Mouse (Mus musculus) heart, embryonic 11.5 days (tissue): ENCODE measurements around the gene Iqsec3. TPM values are rescaled to one million over a fixed set of nuclear protein-coding genes. Genes with fewer than 3 reads are reported as not detected.

Source experiments
- ATAC-seq: fragments of 200-750 bp; cut with Nextera tagmentation; replicated peaks from 2 replicates; pipeline ENCODE4 v1.8.0; 2017; ENCODE audit warnings: moderate library complexity; ENCODE audit not compliant: insufficient number of reproducible peaks, low FRiP score, low TSS enrichment
- H3K27ac ChIP-seq: fragments of 300-500 bp; sonication (generic); 2 replicates; pipeline ENCODE4 v1.5.1; 2014; ENCODE audit warnings: mild to moderate bottlenecking, low read depth, low read length
- H3K27me3 ChIP-seq: fragments of 300-500 bp; sonication (generic); 2 replicates; pipeline ENCODE4 v1.6.1; 2014; ENCODE audit warnings: mild to moderate bottlenecking, low read length, mixed read lengths; ENCODE audit not compliant: control insufficient read depth, insufficient read depth
- H3K36me3 ChIP-seq: fragments of 300-500 bp; sonication (generic); 2 replicates; pipeline ENCODE4 v1.6.1; 2014; ENCODE audit warnings: mild to moderate bottlenecking, low read length, moderate library complexity, mixed read lengths; ENCODE audit not compliant: control insufficient read depth, insufficient read depth
- H3K4me1 ChIP-seq: fragments of 300-500 bp; sonication (generic); 2 replicates; pipeline ENCODE4 v1.6.1; 2014; ENCODE audit warnings: low read length; ENCODE audit not compliant: control insufficient read depth, insufficient read depth
- H3K4me2 ChIP-seq: fragments of 300-500 bp; sonication (generic); 2 replicates; pipeline ENCODE4 v1.6.1; 2014; ENCODE audit warnings: mild to moderate bottlenecking, moderate library complexity
- H3K4me3 ChIP-seq: fragments of 300-500 bp; sonication (generic); 2 replicates; pipeline ENCODE4 v1.5.1; 2014; ENCODE audit warnings: low read depth, low read length
- H3K9ac ChIP-seq: fragments of 300-500 bp; sonication (generic); 2 replicates; pipeline ENCODE4 v1.6.1; 2014; ENCODE audit warnings: mild to moderate bottlenecking, low read depth, low read length, moderate library complexity
- H3K9me3 ChIP-seq: fragments of 300-500 bp; sonication (generic); replicated peaks from 2 replicates; pipeline ENCODE4 v1.6.1; 2016; ENCODE audit warnings: low read length; ENCODE audit not compliant: control insufficient read depth
- WGBS: fragments of 180-500 bp; shearing (Covaris S2); extraction: QIAGEN DNeasy Blood & Tissue Kit; methylation state at CpG from one replicate; pipeline ENCODE4 v1.1.7; 2014; ENCODE audit not compliant: insufficient replicate concordance; 5-methylcytosine and 5-hydroxymethylcytosine counted together
- polyA plus RNA-seq: library from polyadenylated mRNA; unstranded; fragments of >200 nt; fragmentation: Nextera tagmentation; extraction: Ambion mirVana; gene quantifications from 2 replicates; pipeline ENCODE4 v1.2.1, GENCODE M21; 2014

The Iqsec3 gene
- polyA plus RNA-seq, 1 experiment from 2014 or later = 0.04 TPM

DNA sequence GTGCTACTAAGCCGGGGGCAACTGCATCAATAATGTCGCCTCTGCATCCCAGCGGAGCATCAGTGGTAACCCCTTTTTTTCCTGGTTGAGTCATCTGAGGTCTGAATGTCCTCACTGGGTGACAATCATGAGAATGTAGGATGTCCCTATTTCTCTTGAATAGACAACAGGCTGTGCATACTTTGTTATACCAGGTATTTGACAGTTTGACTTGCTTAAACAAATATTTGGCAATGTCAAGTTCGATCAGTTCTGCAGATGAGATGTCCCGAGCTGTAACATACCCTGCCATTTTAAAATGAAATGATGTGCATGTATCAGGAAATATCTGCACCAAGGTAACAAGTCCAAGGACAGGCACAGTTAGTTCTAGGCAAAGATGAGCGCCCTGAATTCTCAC, 72.3 kb downstream of the Iqsec3 start:
- Histone ChIP-seq H3K9ac (no peak overlapping the region), H3K4me1 (no peaks in the 10 kb centered on the region), H3K27me3 (no peaks in the 10 kb centered on the region), H3K36me3 (no peaks in the 10 kb centered on the region), H3K27ac (no peak overlapping the region), H3K4me2 (no peak overlapping the region), H3K9me3 (no peaks in the 10 kb centered on the region), H3K4me3 (no peak overlapping the region)
- WGBS = 82% methylated on average over 6 of the region's 6 CpGs
- ATAC-seq = no peak

DNA sequence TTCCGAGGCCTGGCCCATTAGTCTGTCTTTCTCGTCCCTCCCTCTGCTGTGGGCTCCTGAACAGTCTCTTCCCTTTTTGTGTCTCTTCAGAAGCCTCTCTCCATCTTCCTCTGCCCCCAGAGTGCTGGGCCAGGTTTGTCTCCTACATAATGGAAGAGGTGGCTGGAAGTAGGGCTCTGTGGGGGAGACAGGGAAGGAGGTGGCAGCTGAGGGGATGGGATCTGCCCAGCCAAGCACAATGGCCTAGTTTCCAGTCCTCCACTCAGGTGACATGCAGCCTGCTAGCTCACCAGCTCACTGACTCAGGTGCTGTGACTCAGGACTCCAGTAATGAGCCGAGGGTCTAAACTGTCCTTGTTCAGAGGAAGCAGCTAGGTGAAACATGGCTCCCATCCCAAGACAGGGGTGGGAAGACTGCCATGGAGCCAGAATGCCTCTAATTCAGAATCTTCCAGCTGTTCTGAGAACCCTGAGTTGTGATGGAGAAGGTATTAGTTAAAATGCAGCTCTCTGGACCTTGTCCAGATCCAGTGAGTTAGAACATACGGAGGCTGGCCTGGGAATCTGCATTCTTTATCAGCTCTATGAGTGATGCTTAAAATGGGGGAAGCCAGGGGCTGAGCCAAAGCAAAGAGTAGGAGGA, 80.7 kb downstream of the Iqsec3 start:
- no peaks in the 10 kb centered on the region for H3K4me1 ChIP-seq
- no peak overlapping the region for H3K4me2 ChIP-seq
- ATAC-seq = no peak
- 0 out of 2 replicates have a peak, but pooled peaks cover 5% of the 10 kb centered on the region for H3K9me3 ChIP-seq
- H3K36me3 ChIP-seq = no peaks in the 10 kb centered on the region
- no peak overlapping the region for H3K4me3 ChIP-seq
- WGBS = 77% methylated on average over 4 of the region's 4 CpGs
- peaks cover 3% of the 10 kb centered on the region; the same call in 1 of the 2 replicates for H3K27me3 ChIP-seq
- no peak overlapping the region for H3K27ac ChIP-seq
- H3K9ac ChIP-seq = no peak overlapping the region

DNA sequence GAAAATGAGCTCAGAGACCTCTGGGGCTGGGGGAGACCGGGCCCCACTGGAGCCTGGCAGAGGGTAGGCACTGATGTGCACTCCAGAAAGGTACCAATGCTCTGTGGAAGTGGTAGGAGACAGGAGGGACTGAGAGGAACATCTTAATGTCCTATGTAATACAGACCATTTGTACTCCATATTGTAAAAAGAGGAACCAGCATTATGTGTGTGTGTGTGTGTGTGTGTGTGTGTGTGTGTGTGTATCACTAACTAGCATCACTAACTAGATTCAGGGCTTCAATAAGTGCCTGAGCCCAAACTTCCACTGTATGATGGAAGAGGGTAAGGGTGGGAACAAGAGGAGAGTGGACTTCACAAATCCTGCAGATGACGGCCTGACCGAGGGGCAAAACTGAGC, 88.1 kb downstream of the Iqsec3 start:
- Histone ChIP-seq H3K4me2 (no peak overlapping the region), H3K27me3 (peaks cover 26% of the 10 kb centered on the region), H3K4me1 (no peaks in the 10 kb centered on the region), H3K4me3 (no peak overlapping the region), H3K36me3 (no peaks in the 10 kb centered on the region), H3K9me3 (no peaks in the 10 kb centered on the region), H3K27ac (no peak overlapping the region), H3K9ac (no peak overlapping the region)
- ATAC-seq = no peak
- 84% methylated on average over 3 of the region's 3 CpGs for WGBS

DNA sequence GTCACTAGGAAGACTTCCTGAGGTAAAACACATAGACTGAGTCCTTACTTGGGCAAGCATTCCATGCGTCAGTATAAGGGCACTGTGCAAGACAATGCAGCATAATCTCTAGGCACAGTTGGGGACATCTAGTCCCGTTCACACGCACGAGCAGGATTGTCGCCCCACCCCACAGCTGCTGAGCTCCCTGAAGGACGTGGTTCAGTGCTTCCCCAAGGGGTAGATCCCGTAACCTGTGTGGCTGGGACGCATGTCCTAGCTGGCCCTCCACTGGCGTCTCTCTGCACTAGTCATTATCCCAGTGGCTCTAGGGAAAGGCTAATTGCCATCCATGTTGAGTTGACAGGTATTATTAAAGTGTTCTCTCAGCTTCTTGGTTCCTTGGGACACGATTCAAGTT, 91.4 kb downstream of the Iqsec3 start:
- Histone ChIP-seq H3K9ac (no peak overlapping the region), H3K36me3 (no peaks in the 10 kb centered on the region), H3K4me3 (no peak overlapping the region), H3K9me3 (no peaks in the 10 kb centered on the region), H3K27me3 (peaks cover 33% of the 10 kb centered on the region), H3K27ac (no peak overlapping the region), H3K4me2 (no peak overlapping the region), H3K4me1 (no peaks in the 10 kb centered on the region)
- 58% methylated on average over 10 of the region's 10 CpGs for WGBS
- no peak for ATAC-seq

DNA sequence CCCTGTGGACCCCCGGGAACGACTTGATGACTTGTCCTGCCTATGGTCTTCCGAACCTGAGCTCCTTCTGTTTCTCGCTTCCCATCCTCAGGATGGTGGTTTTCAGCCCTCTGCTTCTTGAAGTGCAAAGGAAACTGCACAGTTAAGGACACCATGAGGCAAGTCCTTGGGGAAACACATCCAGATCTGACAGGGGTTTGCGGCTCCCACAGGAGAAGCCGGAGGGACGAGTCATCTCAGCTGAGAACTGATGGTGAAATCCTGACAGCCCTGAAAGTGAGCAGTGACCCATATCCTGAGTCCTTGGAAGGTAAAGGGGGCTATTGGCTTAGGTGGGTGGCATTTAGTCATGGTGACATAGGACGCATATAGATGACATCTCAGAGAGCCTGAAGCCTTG, 92.9 kb downstream of the Iqsec3 start:
- ATAC-seq = no peak
- 75% methylated on average over 8 of the region's 8 CpGs for WGBS
- Histone ChIP-seq H3K4me2 (no peak overlapping the region), H3K9me3 (no peaks in the 10 kb centered on the region), H3K4me3 (no peak overlapping the region), H3K27ac (no peak overlapping the region), H3K4me1 (no peaks in the 10 kb centered on the region), H3K27me3 (peaks cover 31% of the 10 kb centered on the region), H3K9ac (no peak overlapping the region), H3K36me3 (no peaks in the 10 kb centered on the region)

DNA sequence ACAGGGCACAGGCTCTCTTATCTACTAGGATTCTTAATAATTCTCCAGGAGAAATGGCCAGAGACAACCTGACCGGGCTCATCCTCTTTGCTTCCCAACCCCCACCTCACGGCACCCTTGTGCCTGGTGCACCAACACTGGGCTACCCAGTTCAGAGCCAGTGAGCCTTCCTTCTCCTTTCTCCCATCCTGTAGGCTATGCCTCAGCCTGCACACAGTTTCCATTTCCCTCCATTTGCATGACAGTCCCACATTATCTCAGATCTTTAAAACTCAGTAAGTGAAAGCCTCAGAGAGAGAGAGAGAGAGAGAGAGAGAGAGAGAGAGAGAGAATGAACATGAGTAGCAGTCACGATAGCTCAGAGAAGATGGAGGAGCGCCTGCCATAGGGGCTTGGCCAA, 95.2 kb downstream of the Iqsec3 start:
- 42% methylated on average over 4 of the region's 4 CpGs for WGBS
- H3K4me3 ChIP-seq = no peak overlapping the region
- H3K36me3 ChIP-seq = no peaks in the 10 kb centered on the region
- peaks cover 27% of the 10 kb centered on the region for H3K27me3 ChIP-seq
- H3K9ac ChIP-seq = no peak overlapping the region
- H3K4me1 ChIP-seq = no peaks in the 10 kb centered on the region
- H3K4me2 ChIP-seq = no peak overlapping the region
- ATAC-seq = no peak
- no peak overlapping the region for H3K27ac ChIP-seq
- no peaks in the 10 kb centered on the region for H3K9me3 ChIP-seq

DNA sequence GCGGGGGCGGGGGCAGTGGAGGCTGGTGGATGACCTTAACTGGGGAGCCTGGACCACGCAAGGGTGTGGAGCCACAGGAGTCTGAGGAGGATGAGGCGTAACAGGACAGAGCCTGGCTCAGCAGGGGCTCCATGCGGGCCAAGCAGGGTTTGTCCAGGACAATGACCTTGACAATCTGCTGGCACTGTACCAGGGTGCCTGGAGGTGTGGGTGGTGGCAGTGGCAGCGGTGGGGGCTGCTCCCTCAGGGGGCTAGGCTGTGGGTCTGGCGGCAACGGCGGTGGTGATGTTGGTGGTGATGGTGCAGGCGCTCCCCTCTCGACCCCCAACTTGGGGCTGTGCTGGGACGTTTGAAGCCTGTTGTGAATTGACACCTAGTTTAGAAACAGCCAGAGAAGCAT, 97.3 kb downstream of the Iqsec3 start:
- H3K27ac ChIP-seq = no peak overlapping the region
- peaks cover 15% of the 10 kb centered on the region for H3K27me3 ChIP-seq
- ATAC-seq = 0 out of 2 replicates have a peak, but pooled peaks have one; percentile 18
- no peak overlapping the region for H3K9ac ChIP-seq
- no peaks in the 10 kb centered on the region for H3K4me1 ChIP-seq
- H3K36me3 ChIP-seq = no peaks in the 10 kb centered on the region
- 56% methylated on average over 12 of the region's 12 CpGs for WGBS
- no peak overlapping the region for H3K4me2 ChIP-seq
- H3K9me3 ChIP-seq = no peaks in the 10 kb centered on the region
- H3K4me3 ChIP-seq = no peak overlapping the region

DNA sequence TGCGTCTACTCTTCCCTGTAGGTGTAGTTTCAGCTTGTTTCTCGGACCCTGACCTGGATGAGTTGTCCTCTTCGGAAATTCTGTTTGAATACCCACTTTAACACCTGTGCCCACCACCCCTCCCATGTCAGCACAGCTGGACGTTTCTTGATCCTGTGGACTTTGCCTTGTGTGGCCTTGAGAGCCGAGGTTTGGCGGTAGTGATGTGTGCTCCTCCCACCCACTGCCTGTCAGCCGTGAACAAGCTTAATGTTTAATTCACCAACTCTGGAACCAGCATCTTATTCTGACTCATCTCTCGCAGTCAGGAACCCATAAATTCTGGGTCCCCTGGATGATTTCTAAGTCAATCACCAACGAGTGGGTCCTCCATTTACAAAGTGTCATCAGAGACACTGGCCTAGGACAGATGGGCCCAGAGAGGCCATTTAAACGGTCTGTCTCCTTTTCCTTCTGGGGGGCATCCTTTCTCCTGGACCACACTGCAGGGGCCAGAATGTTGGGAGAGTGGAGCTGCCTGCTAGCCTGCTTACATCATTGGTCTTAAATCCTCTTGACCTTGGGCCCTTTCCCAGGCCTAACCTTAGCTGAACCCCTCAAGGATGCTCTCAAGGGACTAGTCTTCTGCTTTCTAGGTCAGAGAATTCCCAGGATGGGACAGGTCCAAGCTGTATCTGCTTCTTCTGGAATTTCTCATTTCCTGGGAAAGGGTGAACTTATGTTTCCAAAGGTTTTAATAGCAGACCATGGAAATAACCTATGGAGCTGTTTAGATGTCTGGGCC, 102.1 kb downstream of the Iqsec3 start:
- Histone ChIP-seq H3K27ac (no peak overlapping the region), H3K9ac (no peak overlapping the region), H3K36me3 (no peaks in the 10 kb centered on the region), H3K27me3 (0 out of 2 replicates have a peak, but pooled peaks cover 3% of the 10 kb centered on the region), H3K4me1 (no peaks in the 10 kb centered on the region), H3K4me3 (no peak overlapping the region), H3K4me2 (no peak overlapping the region), H3K9me3 (no peaks in the 10 kb centered on the region)
- 75% methylated on average over 10 of the region's 10 CpGs for WGBS
- no peak for ATAC-seq

DNA sequence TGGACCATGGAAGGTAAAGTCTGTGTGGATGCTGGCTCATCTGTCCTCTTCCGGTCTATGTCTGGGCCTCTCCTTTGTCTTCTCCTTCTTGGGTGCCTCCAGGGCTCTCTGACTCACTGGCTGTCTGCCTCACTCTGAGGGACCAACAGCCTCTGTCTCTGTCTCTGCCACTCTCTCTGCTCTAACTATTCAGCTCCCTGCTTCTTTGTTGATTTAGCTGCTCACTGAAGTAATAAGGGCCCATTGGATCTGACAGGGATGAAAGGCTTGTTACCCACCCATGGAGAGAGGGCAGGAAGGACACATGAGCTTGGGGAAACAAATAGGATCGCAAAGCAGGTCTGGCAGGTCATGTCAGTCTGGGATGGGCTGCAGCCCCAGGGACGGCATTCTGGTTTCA, 106.4 kb downstream of the Iqsec3 start:
- H3K36me3 ChIP-seq = no peaks in the 10 kb centered on the region
- H3K4me2 ChIP-seq = no peak overlapping the region
- H3K9me3 ChIP-seq = no peaks in the 10 kb centered on the region
- no peak for ATAC-seq
- H3K9ac ChIP-seq = no peak overlapping the region
- H3K27me3 ChIP-seq = no peaks in the 10 kb centered on the region
- H3K4me1 ChIP-seq = no peaks in the 10 kb centered on the region
- no peak overlapping the region for H3K4me3 ChIP-seq
- 54% methylated on average over 3 of the region's 3 CpGs for WGBS
- no peak overlapping the region for H3K27ac ChIP-seq
